8 mouse cellular contexts compared by ENCODE assay signal in the genomic region with DNA sequence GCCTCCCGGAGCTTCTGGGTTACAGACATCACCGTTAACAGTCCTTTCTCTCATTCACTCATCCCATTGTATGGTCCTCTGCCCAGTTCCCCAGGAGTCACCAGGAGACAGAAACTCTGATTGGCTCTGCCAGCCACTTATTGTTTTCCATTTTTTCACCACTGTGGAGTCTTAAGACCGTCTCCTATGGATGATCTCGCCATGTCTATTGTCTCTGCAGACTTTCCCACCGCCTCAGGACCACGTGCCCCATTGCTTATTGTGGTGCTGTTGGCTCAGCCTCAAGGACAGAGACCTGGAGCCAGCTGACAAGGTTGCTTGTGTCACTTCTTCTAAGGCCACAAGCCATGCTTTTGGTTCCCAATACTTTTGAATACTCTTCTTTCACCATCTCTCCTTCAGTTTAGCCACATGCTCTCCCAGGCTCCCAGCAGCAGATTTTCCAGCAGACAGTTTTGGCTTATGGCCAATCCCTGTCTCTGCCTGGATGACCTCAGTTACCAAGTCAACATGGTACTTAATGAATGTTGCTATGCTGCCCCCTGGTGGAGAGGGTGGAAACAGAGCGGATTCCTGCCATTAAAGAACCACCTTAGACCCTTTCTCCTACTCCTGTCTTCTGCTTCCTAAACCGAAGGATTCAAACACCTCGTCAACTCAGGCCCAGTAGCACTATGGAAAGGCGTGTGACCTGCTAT.
DNase-seq lines count a peak whose midpoint lies in the region; ATAC-seq and TF ChIP-seq lines count a peak whose summit lies in the region.

No protein-coding gene starts in this region.

- ATAC-seq in forebrain, embryonic 13.5 days = no peak
- ATAC-seq in forebrain, postnatal 0 days = no peak
- peak; percentile 80 for ATAC-seq in hindbrain, embryonic 13.5 days (ENCODE audit: low FRiP score)

- peak; percentile 73 for DNase-seq in forebrain, embryonic 10.5 days (ENCODE audit: extremely low spot score, low spot score)
- peak; percentile 14 for DNase-seq in c-Kit-positive CD71-positive TER-119-negative erythroid progenitor cells, embryonic 14.5 days (ENCODE audit: low read depth)
- DNase-seq in forebrain, postnatal 0 days = peak; percentile 61
- DNase-seq in layer of hippocampus, adult 9-10 months (ENCODE audit: low spot score) = peak; percentile 21
- peak; percentile 70 for DNase-seq in lung, postnatal 14 days

- TF ChIP-seq POLR2A in small intestine, adult 2 months (IDR thresholded peaks at IDR 0.05; ENCODE audit: low read depth, low read length) = no peak

- H3K9ac ChIP-seq in forebrain, embryonic 13.5 days = no peak overlapping the region
- no peak overlapping the region for H3K9ac ChIP-seq in forebrain, postnatal 0 days
- H3K9ac ChIP-seq in hindbrain, embryonic 13.5 days = no peak overlapping the region

- H3K4me3 ChIP-seq in forebrain, embryonic 10.5 days = no peak overlapping the region
- H3K4me3 ChIP-seq in forebrain, embryonic 13.5 days = no peak overlapping the region
- no peak overlapping the region for H3K4me3 ChIP-seq in forebrain, postnatal 0 days (ENCODE audit: low read depth, low read length)
- no peak overlapping the region for H3K4me3 ChIP-seq in hindbrain, embryonic 13.5 days
- no peak overlapping the region for H3K4me3 ChIP-seq in small intestine, adult 2 months (ENCODE audit: low read depth, low read length)

- H3K4me1 ChIP-seq in forebrain, embryonic 10.5 days = peaks cover 11% of the 10 kb centered on the region
- H3K4me1 ChIP-seq in forebrain, embryonic 13.5 days = peaks cover 4% of the 10 kb centered on the region; the same call in 1 of the 2 replicates
- H3K4me1 ChIP-seq in forebrain, postnatal 0 days (ENCODE audit: insufficient read depth) = no peaks in the 10 kb centered on the region
- peaks cover 4% of the 10 kb centered on the region; the same call in 1 of the 2 replicates for H3K4me1 ChIP-seq in hindbrain, embryonic 13.5 days (replicated peaks)
- no peaks in the 10 kb centered on the region for H3K4me1 ChIP-seq in small intestine, adult 2 months (ENCODE audit: control insufficient read depth, insufficient read depth, insufficient read length, low read length)

- peaks cover 19% of the 10 kb centered on the region; the same call in 1 of the 2 replicates for H3K27me3 ChIP-seq in forebrain, embryonic 10.5 days (ENCODE audit: poor library complexity, severe bottlenecking)
- no peaks in the 10 kb centered on the region for H3K27me3 ChIP-seq in forebrain, embryonic 13.5 days
- H3K27me3 ChIP-seq in forebrain, postnatal 0 days (ENCODE audit: insufficient read depth, low read length) = no peaks in the 10 kb centered on the region
- H3K27me3 ChIP-seq in hindbrain, embryonic 13.5 days = peaks cover 5% of the 10 kb centered on the region; the same call in 1 of the 2 replicates
- no peaks in the 10 kb centered on the region for H3K27me3 ChIP-seq in small intestine, adult 2 months (ENCODE audit: control insufficient read depth, insufficient read depth, low read length)

- no peaks in the 10 kb centered on the region for H3K36me3 ChIP-seq in forebrain, embryonic 10.5 days (replicated peaks)
- H3K36me3 ChIP-seq in forebrain, embryonic 13.5 days (ENCODE audit: poor library complexity, severe bottlenecking) = no peaks in the 10 kb centered on the region
- H3K36me3 ChIP-seq in forebrain, postnatal 0 days (ENCODE audit: insufficient read depth) = no peaks in the 10 kb centered on the region
- no peaks in the 10 kb centered on the region for H3K36me3 ChIP-seq in hindbrain, embryonic 13.5 days
- H3K36me3 ChIP-seq in small intestine, adult 2 months (ENCODE audit: control insufficient read depth, insufficient read depth, low read length) = no peaks in the 10 kb centered on the region

- 47% methylated on average over 10 of the region's 10 CpGs for WGBS in forebrain, embryonic 10.5 days
- WGBS in forebrain, embryonic 13.5 days = 33% methylated on average over 10 of the region's 10 CpGs
- WGBS in forebrain, postnatal 0 days = 37% methylated on average over 10 of the region's 10 CpGs
- 38% methylated on average over 10 of the region's 10 CpGs for WGBS in hindbrain, embryonic 13.5 days
- WGBS in small intestine, adult 2 months = 57% methylated on average over 10 of the region's 10 CpGs

- H3K4me2 ChIP-seq in forebrain, embryonic 13.5 days = no peak overlapping the region
- H3K4me2 ChIP-seq in forebrain, postnatal 0 days (ENCODE audit: low read depth) = no peak overlapping the region
- H3K4me2 ChIP-seq in hindbrain, embryonic 13.5 days = no peak overlapping the region

- no peaks in the 10 kb centered on the region for H3K9me3 ChIP-seq in forebrain, embryonic 10.5 days
- H3K9me3 ChIP-seq in forebrain, embryonic 13.5 days (replicated peaks) = no peaks in the 10 kb centered on the region
- H3K9me3 ChIP-seq in forebrain, postnatal 0 days (ENCODE audit: low read length) = no peaks in the 10 kb centered on the region
- H3K9me3 ChIP-seq in hindbrain, embryonic 13.5 days = no peaks in the 10 kb centered on the region

- peak; percentile 70 for TF ChIP-seq CTCF in forebrain, postnatal 0 days (IDR thresholded peaks at IDR 0.05; ENCODE audit: low read depth)
- peak; percentile 24; the same call in 1 of the 2 replicates for TF ChIP-seq CTCF in small intestine, adult 2 months (IDR thresholded peaks at IDR 0.05; ENCODE audit: extremely low read depth, insufficient read length, insufficient replicate concordance, low read depth, low read length)

- no peak overlapping the region for H3K27ac ChIP-seq in forebrain, embryonic 10.5 days
- H3K27ac ChIP-seq in forebrain, embryonic 13.5 days = no peak overlapping the region
- H3K27ac ChIP-seq in forebrain, postnatal 0 days (ENCODE audit: low read depth, low read length) = no peak overlapping the region
- no peak overlapping the region; the same call in 1 of the 2 replicates for H3K27ac ChIP-seq in hindbrain, embryonic 13.5 days
- no peak overlapping the region for H3K27ac ChIP-seq in small intestine, adult 2 months (ENCODE audit: insufficient read depth, low read depth, low read length)

Comparison
In these comparisons a context has a peak if more than half of its experiments do, and no peak if none do; other contexts are left out.
1. DNase-seq: peak in every context shown above with its lines; median percentile 73 in forebrain, embryonic 10.5 days; 70 in lung, postnatal 14 days; 61 in forebrain, postnatal 0 days; 21 in layer of hippocampus, adult 9-10 months; 14 in c-Kit-positive CD71-positive TER-119-negative erythroid progenitor cells, embryonic 14.5 days.